Mouse (Mus musculus): ENCODE measurements around the gene Sult1b1. TPM values are rescaled to one million over a fixed set of nuclear protein-coding genes. Genes with fewer than 3 reads are reported as not detected.

The Sult1b1 gene
- total RNA-seq, 2 experiments from 2014 or later: not detected

Other genes starting within 250 kb of the Sult1b1 start
- not detected for gene Ugt2a3, start 201.0 kb downstream of the Sult1b1 start, total RNA-seq (2021)
- not detected for gene Ugt2b38, start 114.0 kb downstream of the Sult1b1 start, total RNA-seq (2021)
- gene Ugt2a2, start 55.9 kb downstream of the Sult1b1 start, total RNA-seq (2021): not detected
- gene Gm43638, start 51.4 kb downstream of the Sult1b1 start, total RNA-seq (2021): not detected
- not detected for gene Ugt2a1, start 47.3 kb downstream of the Sult1b1 start, total RNA-seq (2021)
- gene Sult1d1, start 30.8 kb upstream of the Sult1b1 start, total RNA-seq (2021): under 1 TPM in 1 of 2 experiments, not detected in 1; 0.32 TPM
- not detected for gene Sult1e1, start 53.4 kb upstream of the Sult1b1 start, total RNA-seq (2021)
- gene Csn1s1, start 128.0 kb upstream of the Sult1b1 start, total RNA-seq (2021): not detected
- gene Csn2, start 161.4 kb upstream of the Sult1b1 start, total RNA-seq (2021): not detected
- gene Csn1s2a, start 236.4 kb upstream of the Sult1b1 start, total RNA-seq (2021): not detected

Measured in gastrocnemius, postnatal 10 days (tissue).